Mouse (Mus musculus) CH12F3 (cell line): ENCODE data around the gene Zfp329.
"Not testable (repeated sequence)": the region's sequence is repeated elsewhere in the genome, so short reads cannot be mapped to it uniquely, and the experiment has no call there.

Source experiments
- in situ Hi-C: fragments of 300-500 bp; cut with MboI; formaldehyde crosslinking; loops from 2 replicates; pipeline ENCODE4 v1.14.3; 2020; ENCODE audit warnings: low sequenced_read_pairs

Gene Zfp329

DNA sequence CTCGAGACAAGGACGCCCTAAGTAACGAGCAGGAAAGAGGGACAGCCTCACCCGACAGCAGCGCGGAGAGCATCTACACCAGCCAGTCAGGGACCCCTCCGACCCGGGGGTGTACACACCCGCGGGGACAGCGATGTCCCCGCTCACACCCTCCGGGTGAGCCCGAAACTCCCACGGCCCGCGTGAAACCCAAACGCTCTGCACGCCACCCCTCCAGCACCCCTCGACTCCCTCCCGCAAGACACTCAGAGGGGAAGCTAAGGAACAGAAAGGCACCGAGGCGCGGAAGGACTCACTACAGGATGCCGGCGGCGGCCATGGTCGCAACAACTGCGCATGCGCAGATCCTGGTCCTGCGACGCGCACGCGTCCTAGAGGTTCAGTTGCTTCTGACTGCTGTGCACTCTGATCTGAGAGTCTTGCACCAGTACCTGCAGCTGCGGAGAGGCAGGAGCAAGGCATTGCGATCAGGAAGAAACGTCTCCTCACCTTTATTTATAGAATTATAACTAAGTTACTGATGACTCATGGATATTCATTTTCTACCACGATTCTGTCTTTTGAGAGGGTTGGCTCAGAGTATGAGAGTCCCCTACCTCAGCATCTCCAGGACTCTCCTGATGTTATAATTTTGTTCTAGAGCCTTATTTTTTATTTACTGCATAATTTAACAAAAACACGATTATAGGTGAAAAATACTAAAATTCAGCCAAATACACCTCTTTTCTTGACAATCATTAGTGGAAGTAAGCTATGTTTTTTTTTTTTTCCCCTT, at the start of gene Zfp329:
Gene Zfp329 (minus strand): TSS at position 338 of the 775 bp plus-strand sequence.
- in situ Hi-C loops = no loop called here

DNA sequence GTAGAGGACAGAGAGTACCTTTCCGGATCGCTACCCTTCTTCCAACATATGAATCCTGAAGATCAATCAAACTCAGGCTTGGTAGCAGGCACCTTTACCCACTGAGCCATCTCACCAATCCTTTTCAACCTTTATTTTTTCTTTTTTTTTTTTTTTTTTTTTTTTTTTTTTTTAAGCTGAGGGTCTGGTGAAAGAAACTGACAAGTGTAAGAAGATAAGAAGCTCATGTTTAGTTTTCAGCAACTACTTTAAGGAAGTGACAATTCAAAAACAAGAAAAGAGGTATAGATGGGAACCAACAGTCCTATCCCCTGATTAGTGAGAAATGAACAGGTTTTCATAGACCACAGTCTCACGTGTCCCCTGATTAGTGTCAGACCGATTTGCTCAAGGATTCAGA, 17.1 kb upstream of the Zfp329 start:
- in situ Hi-C loops = no loop called here

- in situ Hi-C loops = no loop called here
Observed at GRCm38 (mm10) chr7:12835193-12835671, 16.6 kb upstream of the Zfp329 start.

GRCm38 (mm10) chr7:12834162-12835120, 15.8 kb upstream of the Zfp329 start, which contains the start of gene Zfp110:
Gene Zfp110, plus strand, starts transcription at chr7:12834761.
- in situ Hi-C loops = no loop called here

DNA sequence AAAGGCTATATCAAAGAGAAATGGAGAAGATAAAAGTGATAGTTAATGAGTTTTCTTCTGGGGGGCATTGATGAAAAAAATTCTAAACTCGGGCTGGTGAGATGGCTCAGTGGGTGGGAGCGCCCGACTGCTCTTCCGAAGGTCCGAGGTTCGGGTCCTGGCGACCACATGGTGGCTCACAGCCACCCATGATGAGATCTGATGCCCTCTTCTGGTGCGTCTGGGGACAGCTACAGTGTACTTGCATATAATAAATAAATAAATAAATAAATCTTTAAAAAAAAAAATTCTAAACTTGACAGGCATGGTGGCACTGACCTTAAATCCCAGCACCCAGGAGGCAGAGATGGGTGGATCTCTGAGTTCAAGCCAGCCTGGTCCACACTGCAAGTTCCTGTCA, 3.1 kb downstream of the Zfp329 start:
- in situ Hi-C loops = no loop called here

DNA sequence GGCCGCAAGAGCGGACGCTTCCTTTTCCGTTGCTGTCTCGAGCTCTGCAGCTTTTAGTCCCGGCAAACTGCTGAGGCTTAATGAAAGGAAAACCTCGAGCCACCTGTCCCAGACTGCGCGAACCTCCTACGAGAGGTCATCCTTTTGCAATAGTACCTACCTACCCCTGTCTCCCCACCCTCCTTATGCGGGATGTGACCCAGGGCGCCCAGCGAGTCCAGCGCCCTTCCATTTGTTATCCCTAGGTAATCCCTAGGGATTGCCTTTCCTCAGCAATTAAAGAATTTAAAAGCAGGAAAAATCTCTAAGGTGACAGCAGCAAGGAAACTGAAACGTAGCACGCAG, 15.0 kb downstream of the Zfp329 start:
- in situ Hi-C loops = no loop called here

DNA sequence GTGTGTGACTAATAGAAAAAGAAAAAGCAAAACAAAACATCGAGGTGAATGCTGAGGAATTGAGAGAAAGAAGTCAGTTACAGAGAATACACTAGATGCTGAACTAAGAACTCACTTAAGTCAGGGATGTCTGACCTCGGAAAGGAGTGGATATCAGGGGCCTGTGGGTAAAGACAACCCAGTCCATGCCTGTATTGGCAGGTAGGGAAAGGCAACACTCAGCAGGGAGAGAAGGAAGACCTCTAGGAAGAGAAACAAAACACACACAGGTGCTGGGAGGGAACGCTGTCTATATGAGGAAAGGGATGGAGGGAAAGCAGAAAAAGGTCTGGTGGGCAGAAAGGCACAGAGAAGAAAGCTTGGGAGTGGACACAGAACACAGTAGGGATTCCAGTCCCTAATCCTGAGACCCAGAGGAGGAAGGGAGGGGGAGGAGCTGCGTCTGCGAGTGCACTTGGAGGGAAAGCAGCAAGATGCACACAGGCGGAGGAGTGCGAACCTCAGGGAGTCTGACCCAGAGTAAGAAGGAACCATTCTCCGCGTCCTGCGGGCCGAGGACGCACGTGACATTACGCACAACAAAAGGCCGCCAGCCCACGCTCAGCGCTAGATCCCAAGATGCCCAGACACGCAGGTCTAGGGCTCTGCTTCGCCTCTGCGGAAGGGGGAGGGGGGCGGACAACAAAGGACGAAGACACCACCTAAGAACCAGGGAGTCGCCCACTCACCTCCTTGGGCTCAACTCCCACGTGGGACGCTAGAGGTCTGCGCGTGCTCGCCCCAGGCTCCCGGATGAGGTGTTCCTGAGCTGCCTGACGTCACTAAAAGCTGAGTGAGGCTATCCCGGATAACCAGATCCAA, 15.6 kb downstream of the Zfp329 start, which contains the start of gene Zscan18:
Gene Zscan18 (minus strand): TSS at position 770 of the 861 bp plus-strand sequence.
- in situ Hi-C loops = no loop called here

GRCm38 (mm10) chr7:12799554-12799953, 19.1 kb downstream of the Zfp329 start:
- in situ Hi-C loops = no loop called here

DNA sequence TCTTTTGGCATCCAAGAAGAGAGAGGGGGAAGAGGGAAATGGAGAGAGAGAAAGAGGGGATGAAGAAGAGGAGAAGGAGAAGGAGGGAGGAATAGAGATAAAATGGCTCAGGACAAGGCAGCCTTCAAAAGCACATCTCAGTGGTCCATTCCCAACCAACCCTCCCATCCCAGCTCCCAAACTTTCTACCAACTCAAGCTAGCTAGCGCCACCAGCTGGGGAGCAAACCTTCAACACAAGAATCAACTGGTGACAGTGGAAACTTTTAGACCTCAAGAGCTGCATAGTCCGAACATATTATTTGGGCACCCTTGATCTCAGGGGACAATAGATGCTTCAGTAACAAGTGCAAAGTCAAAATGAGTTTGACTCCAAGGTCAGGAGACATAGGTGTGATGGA, 20.7 kb downstream of the Zfp329 start:
- in situ Hi-C loops = no loop called here

DNA sequence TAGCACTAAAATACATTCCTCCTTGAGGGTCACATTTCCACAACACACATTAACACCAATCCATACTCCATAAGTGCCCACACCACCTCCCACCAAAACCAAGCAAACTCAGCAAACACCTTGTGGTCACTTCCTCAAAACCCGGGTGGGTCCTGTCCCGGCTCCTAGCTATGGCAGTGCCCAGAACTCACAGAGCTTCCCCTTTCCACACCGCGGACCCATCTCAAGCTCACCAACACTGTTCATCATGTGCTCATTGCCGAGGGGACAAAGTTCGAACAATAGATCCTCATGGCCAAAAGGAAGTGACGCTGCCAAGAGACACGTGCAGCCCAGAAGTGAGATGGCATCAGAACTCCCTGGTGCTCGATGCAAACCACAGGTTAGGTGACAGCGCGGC, 26.0 kb downstream of the Zfp329 start:
- in situ Hi-C loops = not testable (repeated sequence)

- in situ Hi-C loops = no loop called here
Observed at GRCm38 (mm10) chr7:12788025-12788424, 30.6 kb downstream of the Zfp329 start.

DNA sequence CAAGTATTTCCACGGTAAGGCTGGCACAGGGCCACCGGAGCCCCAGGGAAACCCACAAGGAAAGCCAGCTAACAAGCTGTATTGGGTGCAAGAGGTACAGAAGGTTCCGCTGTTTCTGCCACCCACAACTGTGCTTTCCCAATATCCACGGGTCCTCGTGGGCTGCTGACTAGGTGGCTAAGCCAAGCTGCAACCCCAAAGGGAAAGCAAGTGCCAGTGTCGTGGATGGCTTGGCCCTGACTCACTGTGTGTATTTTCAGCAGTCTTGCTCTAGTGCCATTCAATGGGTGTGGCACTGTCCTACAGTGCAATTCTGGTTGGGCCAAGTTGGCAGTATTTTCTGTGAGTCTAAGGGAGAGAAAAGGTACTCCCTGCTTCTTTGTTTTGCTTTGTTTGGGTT, 31.3 kb downstream of the Zfp329 start:
- in situ Hi-C loops = no loop called here

GRCm38 (mm10) chr7:12780151-12780830, 38.4 kb downstream of the Zfp329 start:
- in situ Hi-C loops = no loop called here

- in situ Hi-C loops = no loop called here
Observed at GRCm38 (mm10) chr7:12779782-12780150, 38.9 kb downstream of the Zfp329 start.

- in situ Hi-C loops = no loop called here
Observed at GRCm38 (mm10) chr7:12779141-12779540, 39.5 kb downstream of the Zfp329 start.

DNA sequence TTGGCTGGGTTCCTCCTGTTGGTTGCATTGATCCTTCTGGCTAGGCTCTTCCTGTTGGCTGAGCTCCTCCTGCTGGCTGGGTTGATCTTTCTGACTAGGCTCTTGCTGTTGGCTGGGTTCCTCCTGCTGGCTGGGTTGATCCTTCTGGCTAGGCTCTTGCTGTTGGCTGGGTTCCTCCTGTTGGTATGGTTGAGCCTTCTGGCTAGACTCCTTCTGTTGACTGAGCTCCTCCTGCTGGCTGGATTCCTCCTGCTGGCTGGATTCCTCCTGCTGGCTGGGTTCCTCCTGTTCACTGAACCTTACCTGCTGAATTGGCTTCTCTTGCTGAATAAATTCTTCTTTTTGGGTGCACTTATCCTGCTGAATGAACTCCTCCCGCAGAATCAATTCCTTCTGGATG, 44.1 kb downstream of the Zfp329 start:
- in situ Hi-C loops = no loop called here

- in situ Hi-C loops = no loop called here
Observed at GRCm38 (mm10) chr7:12774111-12774510, 44.5 kb downstream of the Zfp329 start.
